Mouse (Mus musculus) kidney, postnatal 25 days (tissue): Measurements from ENCODE around the gene Acot8.

Experiments
- DNase-seq, 2 experiments: peaks; one replicate each; pipeline ENCODE4 v3.0.0; 2021; ENCODE audit warnings: mixed read lengths in 2 of 2

Acot8 gene

DNA sequence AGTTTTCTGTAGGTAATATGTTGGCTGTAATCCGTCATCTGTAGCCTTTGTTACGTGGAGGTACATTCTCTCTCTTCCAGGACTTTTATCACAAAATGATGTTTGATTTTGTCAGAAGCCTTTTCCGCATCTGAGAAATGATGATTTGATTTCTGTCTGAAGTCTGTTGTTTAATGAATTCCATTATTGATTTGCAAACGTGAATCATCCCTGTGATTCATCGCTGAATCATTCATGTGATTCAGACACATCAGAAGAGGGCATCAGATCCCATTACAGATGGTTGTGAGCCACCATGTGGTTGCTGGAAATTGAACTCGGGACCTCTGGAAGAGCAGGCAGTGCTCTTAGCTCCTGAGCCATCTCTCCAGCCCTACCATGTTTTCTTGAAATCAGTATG lies 55.7 kb downstream of the Acot8 start:
- no peak for DNase-seq

- no peak for DNase-seq
Observed at GRCm38 (mm10) chr2:164748191-164748590, 56.5 kb downstream of the Acot8 start.

- DNase-seq = peak in 1 of 2 experiments; percentile 40
Observed at GRCm38 (mm10) chr2:164746693-164747092, 58.0 kb downstream of the Acot8 start.

GRCm38 (mm10) chr2:164745843-164746479 lies 58.7 kb downstream of the Acot8 start, which contains the start of the genes Wfdc3 and Dnttip1:
Wfdc3 (minus strand) TSS chr2:164745931.
Dnttip1 (plus strand) TSS chr2:164745983.
- peak; percentile 95 to 96 for DNase-seq

DNA sequence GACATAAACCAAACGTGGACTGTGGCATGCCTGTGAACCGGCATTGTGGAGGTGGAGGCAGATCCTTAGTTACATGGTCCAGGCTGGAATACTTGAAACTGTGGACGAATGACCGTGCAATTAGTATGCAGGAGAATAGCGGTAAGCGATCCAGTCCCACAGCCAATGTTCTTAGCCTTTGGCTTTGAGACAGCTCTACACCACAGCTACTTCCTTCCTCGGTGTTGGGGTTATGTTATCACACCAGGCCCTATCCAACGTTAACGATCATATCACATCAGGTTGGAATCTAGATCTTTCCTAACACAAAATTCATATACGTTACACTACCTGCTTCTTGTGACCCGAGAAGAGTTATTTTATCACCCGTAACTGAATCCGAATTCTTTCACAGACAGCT lies 59.7 kb downstream of the Acot8 start:
- no peak for DNase-seq
